ENCODE assay signal across 9 mouse cellular contexts in genomic region chr3:129332142-129332541, GRCm38 (mm10). TPM values are rescaled to one million over a fixed set of nuclear protein-coding genes. Genes with fewer than 3 reads are reported as not detected.
DNase-seq lines count a peak whose midpoint lies in the region; ATAC-seq and TF ChIP-seq lines count a peak whose summit lies in the region.
"Had no signal": no experiment of that assay in that cellular context is flagged by ENCODE, and none has a peak within 500 bp of the region (broad histone marks: within the 10 kb centered on the region; RNA-seq: fewer than 3 reads in every experiment).

No protein-coding gene starts in this region.

- no peaks in the 10 kb centered on the region for H3K36me3 ChIP-seq in erythroblast, embryonic 14.5 days (ENCODE audit: control insufficient read depth)
- H3K36me3 ChIP-seq in intestine, embryonic 14.5 days (ENCODE audit: control insufficient read depth, insufficient read depth, low read length) = no peaks in the 10 kb centered on the region
- no peaks in the 10 kb centered on the region for H3K36me3 ChIP-seq in neural tube, embryonic 15.5 days

- peak overlapping the region; percentile 41 for H3K4me3 ChIP-seq in erythroblast, embryonic 14.5 days (replicated peaks)
- H3K4me3 ChIP-seq in left cerebral cortex, adult 2 months = peak overlapping the region; percentile 31
- peak overlapping the region; percentile 37 for H3K4me3 ChIP-seq in intestine, embryonic 14.5 days (ENCODE audit: low read depth, low read length)
- H3K4me3 ChIP-seq in neural tube, embryonic 15.5 days (replicated peaks) = peak overlapping the region; percentile 12

- ATAC-seq in erythroblast, adult 5-6 weeks (replicated peaks; ENCODE audit: low FRiP score, poor library complexity, severe bottlenecking) = no peak
- no peak for ATAC-seq in intestine, embryonic 14.5 days (replicated peaks; ENCODE audit: low FRiP score, low TSS enrichment, low read depth)
- no peak for ATAC-seq in neural tube, embryonic 15.5 days (ENCODE audit: low FRiP score)
- no peak for ATAC-seq in inflammation-experienced regulatory T-cells, adult 6 months

- no peak for DNase-seq in left cerebral cortex, adult 2 months (ENCODE audit: extremely low spot score in 1 of 2, low spot score in 2 of 2)
- DNase-seq in left cerebral cortex, postnatal 4 days = no peak
- no peak for DNase-seq in intestine, embryonic 14.5 days (ENCODE audit: low spot score)
- no peak for DNase-seq in frontal cortex, postnatal 14 days (ENCODE audit: low spot score in 2 of 2)

- H3K4me1 ChIP-seq in erythroblast, embryonic 14.5 days (ENCODE audit: control insufficient read depth) = no peaks in the 10 kb centered on the region
- H3K4me1 ChIP-seq in intestine, embryonic 14.5 days (replicated peaks; ENCODE audit: control insufficient read depth, insufficient read depth, low read length) = peaks cover 11% of the 10 kb centered on the region
- H3K4me1 ChIP-seq in neural tube, embryonic 15.5 days = no peaks in the 10 kb centered on the region

- no peak overlapping the region for H3K27ac ChIP-seq in left cerebral cortex, adult 2 months
- peak overlapping the region; percentile 36; the same call in 1 of the 2 replicates for H3K27ac ChIP-seq in intestine, embryonic 14.5 days (ENCODE audit: low read depth)
- H3K27ac ChIP-seq in neural tube, embryonic 15.5 days (replicated peaks) = no peak overlapping the region

- no peak for TF ChIP-seq CTCF in left cerebral cortex, adult 2 months (IDR thresholded peaks at IDR 0.05)

- 29% methylated on average over 7 of the region's 7 CpGs for WGBS in intestine, embryonic 14.5 days
- 76% methylated on average over 7 of the region's 7 CpGs for WGBS in neural tube, embryonic 15.5 days

- peak overlapping the region; percentile 53 for H3K4me2 ChIP-seq in intestine, embryonic 14.5 days (ENCODE audit: low read length)
- H3K4me2 ChIP-seq in neural tube, embryonic 15.5 days = peak overlapping the region; percentile 42

- intact Hi-C loops in left cerebral cortex, adult 2 months (cut with DNase I) = no loop called here
- intact Hi-C loops in left cerebral cortex, postnatal 4 days (cut with DNase I) = no loop called here

- no peaks in the 10 kb centered on the region for H3K9me3 ChIP-seq in erythroblast, embryonic 14.5 days (ENCODE audit: control insufficient read depth, low read length)
- H3K9me3 ChIP-seq in intestine, embryonic 14.5 days (ENCODE audit: control insufficient read depth, low read length) = no peaks in the 10 kb centered on the region
- no peaks in the 10 kb centered on the region for H3K9me3 ChIP-seq in neural tube, embryonic 15.5 days (replicated peaks)

- peak overlapping the region; percentile 5 for H3K9ac ChIP-seq in intestine, embryonic 14.5 days (ENCODE audit: low read length)
- no peak overlapping the region for H3K9ac ChIP-seq in neural tube, embryonic 15.5 days (replicated peaks)

- H3K27me3 ChIP-seq in erythroblast, embryonic 14.5 days (ENCODE audit: control insufficient read depth) = no peaks in the 10 kb centered on the region
- no peaks in the 10 kb centered on the region for H3K27me3 ChIP-seq in intestine, embryonic 14.5 days (replicated peaks; ENCODE audit: control insufficient read depth, insufficient read depth, low read length)
- H3K27me3 ChIP-seq in neural tube, embryonic 15.5 days (replicated peaks) = no peaks in the 10 kb centered on the region

RNA-seq across cellular contexts. Expression of gene Enpep, which starts 0.4 kb away (rescaled TPM):
- not detected in 2 replicates for polyA plus RNA-seq in erythroblast, embryonic 14.5 days (2012)
- total RNA-seq in erythroblast, adult 5-6 weeks (2015; ENCODE audit: low replicate concordance) = not detected in 2 replicates
- not detected in 2 replicates for total RNA-seq in erythroblast, adult 5-6 weeks (2017; ENCODE audit: low replicate concordance)
- 1 to 10 TPM; 1.7 to 2.0 TPM for total RNA-seq in left cerebral cortex, adult 2 months (2021)
- 1 to 10 TPM; 1.4 to 2.2 TPM for total RNA-seq in left cerebral cortex, postnatal 4 days (2021)
- 40.4 and 40.9 TPM in 2 replicates for polyA plus RNA-seq in intestine, embryonic 14.5 days (2014; fragmentation: Nextera tagmentation; extraction: Ambion mirVana)
- 3.0 and 7.8 TPM in 2 replicates for polyA plus RNA-seq in neural tube, embryonic 15.5 days (2015; fragmentation: Nextera tagmentation; extraction: Ambion mirVana)
- not detected for polyA plus RNA-seq in inflammation-experienced regulatory T-cells, adult 6 months (2017; shearing (Covaris generic))
- total RNA-seq: neutrophil, adult 5-6 weeks had no signal
